Mouse (Mus musculus) olfactory bulb, adult 2 months (tissue): ENCODE results near the gene Tcta.

Experiments
- CTCF ChIP-seq: fragments of 200-500 bp; IDR thresholded peaks from 2 replicates; pipeline ENCODE4 v1.5.1; 2012; ENCODE audit warnings: low read depth, mild to moderate bottlenecking, low read length, moderate library complexity; ENCODE audit not compliant: insufficient read depth
- POLR2A ChIP-seq: fragments of 200-500 bp; IDR thresholded peaks from 2 replicates; pipeline ENCODE4 v1.6.1; 2012; ENCODE audit warnings: mild to moderate bottlenecking, low read depth, low read length, moderate library complexity; ENCODE audit not compliant: insufficient read depth

- TF ChIP-seq CTCF (no peak), POLR2A (no peak)
Observed at GRCm38 (mm10) chr9:108343331-108343730, 37.4 kb upstream of the Tcta start.
